Mouse (Mus musculus) heart, postnatal 0 days (tissue): ENCODE results near the gene Rad51ap1. TPM values are rescaled to one million over a fixed set of nuclear protein-coding genes. Genes with fewer than 3 reads are reported as not detected.
A peak's percentile ranks its signal among the peaks of the same experiment; 100 is the strongest.

Experiments
- ATAC-seq: fragments of 200-750 bp; cut with Nextera tagmentation; 2 replicates; pipeline ENCODE4 v1.8.0; 2017; ENCODE audit warnings: low read depth, moderate number of reproducible peaks, moderate library complexity; ENCODE audit not compliant: insufficient read depth
- DNase-seq: peaks from one replicate; pipeline ENCODE4 v3.0.0-alpha.2; 2016; ENCODE audit warnings: low spot score
- H3K27ac ChIP-seq: fragments of 300-500 bp; sonication (generic); 2 replicates; pipeline ENCODE4 v1.5.1; 2014; ENCODE audit warnings: low read depth, mild to moderate bottlenecking
- H3K27me3 ChIP-seq: fragments of 300-500 bp; sonication (generic); 2 replicates; pipeline ENCODE4 v1.6.1; 2014; ENCODE audit warnings: low read length, mixed read lengths; ENCODE audit not compliant: control insufficient read depth, insufficient read depth
- H3K36me3 ChIP-seq: fragments of 300-500 bp; sonication (generic); replicated peaks from 2 replicates; pipeline ENCODE4 v1.6.1; 2014; ENCODE audit warnings: low read length, mixed read lengths; ENCODE audit not compliant: control insufficient read depth, insufficient read depth
- H3K4me1 ChIP-seq: fragments of 300-500 bp; sonication (generic); 2 replicates; pipeline ENCODE4 v1.6.1; 2014; ENCODE audit warnings: antibody characterized with exemption; ENCODE audit not compliant: control insufficient read depth, insufficient read depth
- H3K4me2 ChIP-seq: fragments of 300-500 bp; sonication (generic); 2 replicates; pipeline ENCODE4 v1.6.1; 2014; ENCODE audit warnings: low read depth, mild to moderate bottlenecking, low read length, moderate library complexity
- H3K4me3 ChIP-seq: fragments of 300-500 bp; sonication (generic); 2 replicates; pipeline ENCODE4 v1.5.1; 2014; ENCODE audit warnings: low read depth, low read length
- H3K9ac ChIP-seq: fragments of 300-500 bp; sonication (generic); replicated peaks from 2 replicates; pipeline ENCODE4 v1.6.1; 2014; ENCODE audit warnings: low read depth, low read length, mixed read lengths
- H3K9me3 ChIP-seq: fragments of 300-500 bp; sonication (generic); replicated peaks from 2 replicates; pipeline ENCODE4 v1.6.1; 2016; ENCODE audit warnings: low read length; ENCODE audit not compliant: control insufficient read depth
- CTCF ChIP-seq: IDR thresholded peaks from 2 replicates; pipeline ENCODE4 v1.5.1; 2016; ENCODE audit warnings: antibody characterized with exemption, control low read depth, low read depth
- EP300 ChIP-seq: IDR thresholded peaks from 2 replicates; pipeline ENCODE4 v1.6.1; 2016; ENCODE audit warnings: antibody characterized with exemption, low read depth
- WGBS: fragments of 180-500 bp; shearing (Covaris S2); extraction: QIAGEN DNeasy Blood & Tissue Kit; methylation state at CpG from one replicate; pipeline ENCODE4 v1.1.7; 2014; 5-methylcytosine and 5-hydroxymethylcytosine counted together
- polyA plus RNA-seq: library from polyadenylated mRNA; unstranded; fragments of >200 nt; fragmentation: Nextera tagmentation; extraction: Ambion mirVana; gene quantifications from 2 replicates; pipeline ENCODE4 v1.2.1, GENCODE M21; 2015
- total RNA-seq: library from RNA; depleted of rRNA; stranded (reverse); fragments of >200 nt; gene quantifications from 2 replicates; pipeline ENCODE4 v1.2.3, GENCODE M21; 2014; ENCODE audit warnings: low replicate concordance; rRNA removed

Gene Rad51ap1
- total RNA-seq: 12.9 and 14.9 TPM in 2 replicates
- polyA plus RNA-seq: 9.4 and 9.5 TPM in 2 replicates

GRCm38 (mm10) chr6:126939487-126940171, at the start of gene Rad51ap1, which contains the start of gene D6Wsu163e:
Gene Rad51ap1 (minus strand): TSS chr6:126939587.
Gene D6Wsu163e (plus strand): TSS chr6:126939962.
- peak within 1 kb of the TSS; percentile 71 for H3K9ac ChIP-seq
- peak within 1 kb of the TSS; percentile 61 for H3K27ac ChIP-seq
- TF ChIP-seq CTCF: no peak
- peak; percentile 73; the same call in 1 of the 2 replicates for TF ChIP-seq EP300
- peaks cover 20% of the 10 kb centered on the region for H3K4me1 ChIP-seq
- DNase-seq (peak; percentile 96), ATAC-seq (peak; percentile 99)
- peaks cover 30% of the 10 kb centered on the region for H3K36me3 ChIP-seq
- WGBS: 1% methylated on average over 33 of the region's 33 CpGs
- no peaks in the 10 kb centered on the region for H3K9me3 ChIP-seq
- peak within 1 kb of the TSS; percentile 71 for H3K4me3 ChIP-seq
- H3K27me3 ChIP-seq: no peaks in the 10 kb centered on the region
- H3K4me2 ChIP-seq: peak within 1 kb of the TSS; percentile 87

- Histone ChIP-seq H3K4me3 (no peak overlapping the region), H3K27ac (peak overlapping the region; percentile 55), H3K9me3 (no peaks in the 10 kb centered on the region), H3K4me1 (no peaks in the 10 kb centered on the region), H3K9ac (no peak overlapping the region), H3K36me3 (no peaks in the 10 kb centered on the region), H3K4me2 (no peak overlapping the region), H3K27me3 (no peaks in the 10 kb centered on the region)
- 19% methylated on average over 5 of the region's 5 CpGs for WGBS
- peak; percentile 47 for DNase-seq
- TF ChIP-seq EP300 (peak; percentile 26; the same call in 1 of the 2 replicates), CTCF (peak; percentile 11; the same call in 1 of the 2 replicates)
- peak; percentile 78 for ATAC-seq
Measured at GRCm38 (mm10) chr6:126981539-126982234, 42.3 kb upstream of the Rad51ap1 start.

GRCm38 (mm10) chr6:126966241-126967026, 27.0 kb upstream of the Rad51ap1 start:
- no peak overlapping the region for H3K9ac ChIP-seq
- no peaks in the 10 kb centered on the region for H3K9me3 ChIP-seq
- peaks cover 11% of the 10 kb centered on the region for H3K4me1 ChIP-seq
- no peaks in the 10 kb centered on the region for H3K27me3 ChIP-seq
- peak overlapping the region; percentile 68 for H3K27ac ChIP-seq
- TF ChIP-seq CTCF (no peak), EP300 (0 out of 2 replicates have a peak, but pooled peaks have one; percentile 68)
- 28% methylated on average over 14 of the region's 14 CpGs for WGBS
- ATAC-seq: peak; percentile 86
- peak overlapping the region; percentile 20 for H3K4me2 ChIP-seq
- peak; percentile 73 for DNase-seq
- peaks cover 8% of the 10 kb centered on the region for H3K36me3 ChIP-seq
- H3K4me3 ChIP-seq: no peak overlapping the region

- no peaks in the 10 kb centered on the region for H3K9me3 ChIP-seq
- H3K4me3 ChIP-seq: no peak overlapping the region
- no peak for TF ChIP-seq CTCF
- no peak for TF ChIP-seq EP300
- 57% methylated on average over 9 of the region's 9 CpGs for WGBS
- no peak for DNase-seq
- no peaks in the 10 kb centered on the region for H3K27me3 ChIP-seq
- peaks cover 11% of the 10 kb centered on the region for H3K4me1 ChIP-seq
- H3K36me3 ChIP-seq: peaks cover 9% of the 10 kb centered on the region; the same call in 1 of the 2 replicates
- no peak overlapping the region for H3K27ac ChIP-seq
- H3K4me2 ChIP-seq: no peak overlapping the region
- ATAC-seq: no peak
- H3K9ac ChIP-seq: no peak overlapping the region
Measured at GRCm38 (mm10) chr6:126963426-126963825, 24.0 kb upstream of the Rad51ap1 start.

- Histone ChIP-seq H3K27ac (no peak overlapping the region), H3K4me1 (peaks cover 11% of the 10 kb centered on the region), H3K9me3 (no peaks in the 10 kb centered on the region), H3K9ac (no peak overlapping the region), H3K36me3 (peaks cover 10% of the 10 kb centered on the region), H3K27me3 (no peaks in the 10 kb centered on the region), H3K4me2 (no peak overlapping the region), H3K4me3 (no peak overlapping the region)
- TF ChIP-seq CTCF: no peak
- no peak for TF ChIP-seq EP300
- WGBS: 73% methylated on average over 5 of the region's 5 CpGs
- ATAC-seq (no peak), DNase-seq (no peak)
Measured at GRCm38 (mm10) chr6:126962709-126963108, 23.3 kb upstream of the Rad51ap1 start.
